Mouse (Mus musculus): ENCODE measurements around the gene Tbc1d21. TPM values are rescaled to one million over a fixed set of nuclear protein-coding genes. Genes with fewer than 3 reads are reported as not detected.

Gene Tbc1d21
- polyA plus RNA-seq, 1 experiment from 2014 or later: not detected

- no peak overlapping the region for H3K4me3 ChIP-seq (ENCODE audit: low read depth, low read length)
- H3K9ac ChIP-seq (ENCODE audit: low read length): no peak overlapping the region
- H3K27ac ChIP-seq (ENCODE audit: low read depth, low read length): no peak overlapping the region
- ATAC-seq (replicated peaks; ENCODE audit: low FRiP score): no peak
- no peak overlapping the region for H3K4me2 ChIP-seq (ENCODE audit: low read depth, low read length, severe bottlenecking)
- no peaks in the 10 kb centered on the region for H3K4me1 ChIP-seq (replicated peaks; ENCODE audit: control insufficient read depth, insufficient read depth, low read length)
- no peaks in the 10 kb centered on the region for H3K36me3 ChIP-seq (ENCODE audit: control insufficient read depth, insufficient read depth, low read length)
- WGBS: 67% methylated on average over 3 of the region's 3 CpGs
- DNase-seq (ENCODE audit: low spot score): no peak
- H3K9me3 ChIP-seq (ENCODE audit: control insufficient read depth, low read length): no peaks in the 10 kb centered on the region
- H3K27me3 ChIP-seq (ENCODE audit: control insufficient read depth, insufficient read depth, low read length): no peaks in the 10 kb centered on the region
Observed at GRCm38 (mm10) chr9:58388381-58388780, 18.1 kb upstream of the Tbc1d21 start.

GRCm38 (mm10) chr9:58378878-58379277 lies 8.6 kb upstream of the Tbc1d21 start:
- DNase-seq (ENCODE audit: low spot score): no peak
- Histone ChIP-seq H3K27me3 (ENCODE audit: control insufficient read depth, insufficient read depth, low read length) (no peaks in the 10 kb centered on the region), H3K4me2 (ENCODE audit: low read depth, low read length, severe bottlenecking) (no peak overlapping the region), H3K9ac (ENCODE audit: low read length) (no peak overlapping the region), H3K4me1 (replicated peaks; ENCODE audit: control insufficient read depth, insufficient read depth, low read length) (no peaks in the 10 kb centered on the region), H3K4me3 (ENCODE audit: low read depth, low read length) (no peak overlapping the region), H3K36me3 (ENCODE audit: control insufficient read depth, insufficient read depth, low read length) (no peaks in the 10 kb centered on the region), H3K9me3 (ENCODE audit: control insufficient read depth, low read length) (no peaks in the 10 kb centered on the region), H3K27ac (ENCODE audit: low read depth, low read length) (no peak overlapping the region)
- WGBS: 64% methylated on average over 4 of the region's 4 CpGs
- no peak for ATAC-seq (replicated peaks; ENCODE audit: low FRiP score)

- H3K4me2 ChIP-seq (ENCODE audit: low read depth, low read length, severe bottlenecking): no peak overlapping the region
- no peaks in the 10 kb centered on the region for H3K4me1 ChIP-seq (replicated peaks; ENCODE audit: control insufficient read depth, insufficient read depth, low read length)
- H3K9me3 ChIP-seq (ENCODE audit: control insufficient read depth, low read length): no peaks in the 10 kb centered on the region
- no peak overlapping the region for H3K4me3 ChIP-seq (ENCODE audit: low read depth, low read length)
- no peak overlapping the region for H3K9ac ChIP-seq (ENCODE audit: low read length)
- H3K36me3 ChIP-seq (ENCODE audit: control insufficient read depth, insufficient read depth, low read length): no peaks in the 10 kb centered on the region
- no peak for DNase-seq (ENCODE audit: low spot score)
- H3K27me3 ChIP-seq (ENCODE audit: control insufficient read depth, insufficient read depth, low read length): no peaks in the 10 kb centered on the region
- 71% methylated on average over 12 of the region's 12 CpGs for WGBS
- ATAC-seq (replicated peaks; ENCODE audit: low FRiP score): no peak
- no peak overlapping the region for H3K27ac ChIP-seq (ENCODE audit: low read depth, low read length)
Observed at GRCm38 (mm10) chr9:58373912-58374431, 3.7 kb upstream of the Tbc1d21 start.

GRCm38 (mm10) chr9:58371914-58372313 lies 1.7 kb upstream of the Tbc1d21 start:
- no peak for DNase-seq (ENCODE audit: low spot score)
- Histone ChIP-seq H3K9ac (ENCODE audit: low read length) (no peak overlapping the region), H3K27ac (ENCODE audit: low read depth, low read length) (no peak overlapping the region), H3K9me3 (ENCODE audit: control insufficient read depth, low read length) (no peaks in the 10 kb centered on the region), H3K4me3 (ENCODE audit: low read depth, low read length) (no peak overlapping the region), H3K4me1 (replicated peaks; ENCODE audit: control insufficient read depth, insufficient read depth, low read length) (no peaks in the 10 kb centered on the region), H3K36me3 (ENCODE audit: control insufficient read depth, insufficient read depth, low read length) (no peaks in the 10 kb centered on the region), H3K27me3 (ENCODE audit: control insufficient read depth, insufficient read depth, low read length) (no peaks in the 10 kb centered on the region), H3K4me2 (ENCODE audit: low read depth, low read length, severe bottlenecking) (no peak overlapping the region)
- ATAC-seq (replicated peaks; ENCODE audit: low FRiP score): no peak
- WGBS: 74% methylated on average over 8 of the region's 8 CpGs

- no peak overlapping the region for H3K4me2 ChIP-seq (ENCODE audit: low read depth, low read length, severe bottlenecking)
- no peaks in the 10 kb centered on the region for H3K4me1 ChIP-seq (replicated peaks; ENCODE audit: control insufficient read depth, insufficient read depth, low read length)
- no peak overlapping the region for H3K9ac ChIP-seq (ENCODE audit: low read length)
- no peaks in the 10 kb centered on the region for H3K36me3 ChIP-seq (ENCODE audit: control insufficient read depth, insufficient read depth, low read length)
- no peak overlapping the region for H3K27ac ChIP-seq (ENCODE audit: low read depth, low read length)
- no peaks in the 10 kb centered on the region for H3K9me3 ChIP-seq (ENCODE audit: control insufficient read depth, low read length)
- no peaks in the 10 kb centered on the region for H3K27me3 ChIP-seq (ENCODE audit: control insufficient read depth, insufficient read depth, low read length)
- no peak overlapping the region for H3K4me3 ChIP-seq (ENCODE audit: low read depth, low read length)
- ATAC-seq (replicated peaks; ENCODE audit: low FRiP score) (no peak), DNase-seq (ENCODE audit: low spot score) (no peak)
- WGBS: 52% methylated on average over 6 of the region's 6 CpGs
Observed at GRCm38 (mm10) chr9:58369644-58370043, 611 bp downstream of the Tbc1d21 start.

GRCm38 (mm10) chr9:58364325-58364724 lies 5.9 kb downstream of the Tbc1d21 start:
- Histone ChIP-seq H3K4me3 (ENCODE audit: low read depth, low read length) (no peak overlapping the region), H3K4me1 (replicated peaks; ENCODE audit: control insufficient read depth, insufficient read depth, low read length) (no peaks in the 10 kb centered on the region), H3K9me3 (ENCODE audit: control insufficient read depth, low read length) (no peaks in the 10 kb centered on the region), H3K36me3 (ENCODE audit: control insufficient read depth, insufficient read depth, low read length) (no peaks in the 10 kb centered on the region), H3K9ac (ENCODE audit: low read length) (no peak overlapping the region), H3K27ac (ENCODE audit: low read depth, low read length) (no peak overlapping the region), H3K4me2 (ENCODE audit: low read depth, low read length, severe bottlenecking) (no peak overlapping the region), H3K27me3 (ENCODE audit: control insufficient read depth, insufficient read depth, low read length) (no peaks in the 10 kb centered on the region)
- DNase-seq (ENCODE audit: low spot score) (no peak), ATAC-seq (replicated peaks; ENCODE audit: low FRiP score) (no peak)
- 80% methylated on average over 8 of the region's 8 CpGs for WGBS

GRCm38 (mm10) chr9:58361956-58362355 lies 8.3 kb downstream of the Tbc1d21 start:
- DNase-seq (ENCODE audit: low spot score): no peak
- H3K27ac ChIP-seq (ENCODE audit: low read depth, low read length): no peak overlapping the region

GRCm38 (mm10) chr9:58361373-58361772 lies 8.9 kb downstream of the Tbc1d21 start:
- WGBS: 91% methylated on average over 1 of the region's 1 CpGs
- DNase-seq (ENCODE audit: low spot score) (no peak), ATAC-seq (replicated peaks; ENCODE audit: low FRiP score) (no peak)
- H3K36me3 ChIP-seq (ENCODE audit: control insufficient read depth, insufficient read depth, low read length): no peaks in the 10 kb centered on the region
- H3K4me1 ChIP-seq (replicated peaks; ENCODE audit: control insufficient read depth, insufficient read depth, low read length): no peaks in the 10 kb centered on the region
- H3K9me3 ChIP-seq (ENCODE audit: control insufficient read depth, low read length): no peaks in the 10 kb centered on the region
- H3K27ac ChIP-seq (ENCODE audit: low read depth, low read length): no peak overlapping the region
- no peak overlapping the region for H3K4me3 ChIP-seq (ENCODE audit: low read depth, low read length)
- H3K27me3 ChIP-seq (ENCODE audit: control insufficient read depth, insufficient read depth, low read length): no peaks in the 10 kb centered on the region
- no peak overlapping the region for H3K9ac ChIP-seq (ENCODE audit: low read length)
- H3K4me2 ChIP-seq (ENCODE audit: low read depth, low read length, severe bottlenecking): no peak overlapping the region

More at GRCm38 (mm10) chr9:58361956-58362355, 8.3 kb downstream of the Tbc1d21 start:
- no peak overlapping the region for H3K9ac ChIP-seq (ENCODE audit: low read length)
- WGBS: 81% methylated on average over 7 of the region's 7 CpGs
- H3K4me1 ChIP-seq (replicated peaks; ENCODE audit: control insufficient read depth, insufficient read depth, low read length): no peaks in the 10 kb centered on the region
- H3K9me3 ChIP-seq (ENCODE audit: control insufficient read depth, low read length): no peaks in the 10 kb centered on the region
- H3K27me3 ChIP-seq (ENCODE audit: control insufficient read depth, insufficient read depth, low read length): no peaks in the 10 kb centered on the region
- ATAC-seq (replicated peaks; ENCODE audit: low FRiP score): no peak
- no peak overlapping the region for H3K4me2 ChIP-seq (ENCODE audit: low read depth, low read length, severe bottlenecking)
- no peak overlapping the region for H3K4me3 ChIP-seq (ENCODE audit: low read depth, low read length)
- H3K36me3 ChIP-seq (ENCODE audit: control insufficient read depth, insufficient read depth, low read length): no peaks in the 10 kb centered on the region

- Histone ChIP-seq H3K4me3 (ENCODE audit: low read depth, low read length) (no peak overlapping the region), H3K9me3 (ENCODE audit: control insufficient read depth, low read length) (no peaks in the 10 kb centered on the region), H3K27ac (ENCODE audit: low read depth, low read length) (peak overlapping the region; percentile 39; the same call in 1 of the 2 replicates), H3K36me3 (ENCODE audit: control insufficient read depth, insufficient read depth, low read length) (no peaks in the 10 kb centered on the region), H3K4me2 (ENCODE audit: low read depth, low read length, severe bottlenecking) (no peak overlapping the region), H3K9ac (ENCODE audit: low read length) (no peak overlapping the region), H3K27me3 (ENCODE audit: control insufficient read depth, insufficient read depth, low read length) (no peaks in the 10 kb centered on the region), H3K4me1 (replicated peaks; ENCODE audit: control insufficient read depth, insufficient read depth, low read length) (peaks cover 8% of the 10 kb centered on the region; the same call in 1 of the 2 replicates)
- no peak for DNase-seq (ENCODE audit: low spot score)
- 28% methylated on average over 6 of the region's 6 CpGs for WGBS
- peak; percentile 58 for ATAC-seq (replicated peaks; ENCODE audit: low FRiP score)
Observed at GRCm38 (mm10) chr9:58355262-58356050, 14.8 kb downstream of the Tbc1d21 start.

All from forebrain, embryonic 11.5 days (tissue).